In genomic region chr6:32018105-32018446, GRCm38 (mm10) we compare ENCODE assay signal across 8 mouse cellular contexts. TPM values are rescaled to one million over a fixed set of nuclear protein-coding genes. Genes with fewer than 3 reads are reported as not detected.
DNase-seq lines count a peak whose midpoint lies in the region; ATAC-seq and TF ChIP-seq lines count a peak whose summit lies in the region.
"Had no signal": no experiment of that assay in that cellular context is flagged by ENCODE, and none has a peak within 500 bp of the region (broad histone marks: within the 10 kb centered on the region; RNA-seq: fewer than 3 reads in every experiment).

No protein-coding gene starts in this region.

- H3K36me3 ChIP-seq in lung, embryonic 14.5 days (ENCODE audit: insufficient read depth): no peaks in the 10 kb centered on the region
- H3K36me3 ChIP-seq in heart, postnatal 0 days (replicated peaks; ENCODE audit: control insufficient read depth, insufficient read depth, low read length): no peaks in the 10 kb centered on the region
- H3K36me3 ChIP-seq in lung, postnatal 0 days (ENCODE audit: insufficient read depth, low read length): no peaks in the 10 kb centered on the region

- no peak overlapping the region for H3K9ac ChIP-seq in lung, embryonic 14.5 days
- H3K9ac ChIP-seq in heart, postnatal 0 days (replicated peaks; ENCODE audit: low read depth, low read length): no peak overlapping the region
- no peak overlapping the region for H3K9ac ChIP-seq in lung, postnatal 0 days (replicated peaks; ENCODE audit: low read depth)

- H3K4me2 ChIP-seq in lung, embryonic 14.5 days: no peak overlapping the region
- no peak overlapping the region for H3K4me2 ChIP-seq in heart, postnatal 0 days (ENCODE audit: low read depth, low read length)
- no peak overlapping the region for H3K4me2 ChIP-seq in lung, postnatal 0 days (replicated peaks; ENCODE audit: low read depth, low read length)

- H3K4me3 ChIP-seq in lung, embryonic 14.5 days (ENCODE audit: low read depth, low read length): no peak overlapping the region
- H3K4me3 ChIP-seq in lung, adult 2 months (replicated peaks; ENCODE audit: extremely low read depth, low read depth, low read length): no peak overlapping the region
- H3K4me3 ChIP-seq in heart, postnatal 0 days (ENCODE audit: low read depth, low read length): no peak overlapping the region
- H3K4me3 ChIP-seq in lung, postnatal 0 days (ENCODE audit: low read depth, low read length): no peak overlapping the region

- WGBS in lung, embryonic 14.5 days: 28% methylated on average over 5 of the region's 5 CpGs
- 38% methylated on average over 5 of the region's 5 CpGs for WGBS in lung, adult 2 months
- 7% methylated on average over 5 of the region's 5 CpGs for WGBS in heart, postnatal 0 days
- 43% methylated on average over 5 of the region's 5 CpGs for WGBS in lung, postnatal 0 days

- ATAC-seq in lung, embryonic 14.5 days (ENCODE audit: insufficient read depth): peak; percentile 91
- ATAC-seq in heart, postnatal 0 days (ENCODE audit: insufficient read depth, low read depth): peak; percentile 44; the same call in 1 of the 2 replicates
- ATAC-seq in lung, postnatal 0 days: peak; percentile 49

- no peaks in the 10 kb centered on the region for H3K27me3 ChIP-seq in lung, embryonic 14.5 days (ENCODE audit: insufficient read depth, low read length)
- H3K27me3 ChIP-seq in heart, postnatal 0 days (ENCODE audit: control insufficient read depth, insufficient read depth, low read length): no peaks in the 10 kb centered on the region
- no peaks in the 10 kb centered on the region for H3K27me3 ChIP-seq in lung, postnatal 0 days (replicated peaks; ENCODE audit: insufficient read depth, low read length)

- TF ChIP-seq CTCF in lung, embryonic 14.5 days (IDR thresholded peaks at IDR 0.05; ENCODE audit: low read depth): no peak
- TF ChIP-seq CTCF in lung, adult 2 months (IDR thresholded peaks at IDR 0.05; ENCODE audit: insufficient read depth, low read length): no peak
- no peak for TF ChIP-seq CTCF in heart, postnatal 0 days (IDR thresholded peaks at IDR 0.05; ENCODE audit: low read depth)
- TF ChIP-seq CTCF in lung, postnatal 0 days (IDR thresholded peaks at IDR 0.05): no peak

- H3K27ac ChIP-seq in lung, embryonic 14.5 days (ENCODE audit: low read depth): peak overlapping the region; percentile 67; the same call in 1 of the 2 replicates
- H3K27ac ChIP-seq in heart, postnatal 0 days (ENCODE audit: low read depth): no peak overlapping the region
- no peak overlapping the region for H3K27ac ChIP-seq in lung, postnatal 0 days (ENCODE audit: low read length)

- TF ChIP-seq POLR2A in lung, adult 2 months (IDR thresholded peaks at IDR 0.05; ENCODE audit: borderline replicate concordance, extremely low read depth, low read depth, low read length): no peak

- peak; percentile 94 for DNase-seq in lung, embryonic 14.5 days
- no peak for DNase-seq in lung, adult 2 months
- peak; percentile 70 for DNase-seq in cerebellum, adult 8-10 months
- peak; percentile 36 for DNase-seq in heart, postnatal 0 days (ENCODE audit: low spot score)
- DNase-seq in lung, postnatal 0 days (ENCODE audit: low spot score): peak; percentile 28
- no peak for DNase-seq in B cell, adult 2 months
- DNase-seq in spleen, adult 18-20 months: no peak

- peaks cover 11% of the 10 kb centered on the region; the same call in 1 of the 2 replicates for H3K4me1 ChIP-seq in lung, embryonic 14.5 days (ENCODE audit: insufficient read depth)
- H3K4me1 ChIP-seq in lung, adult 2 months (ENCODE audit: control insufficient read depth, insufficient read depth, low read length): no peaks in the 10 kb centered on the region
- H3K4me1 ChIP-seq in heart, postnatal 0 days (ENCODE audit: control insufficient read depth, insufficient read depth): peaks cover 17% of the 10 kb centered on the region
- H3K4me1 ChIP-seq in lung, postnatal 0 days (ENCODE audit: insufficient read depth, low read depth, low read length): peaks cover 2% of the 10 kb centered on the region; the same call in 1 of the 2 replicates

- no peaks in the 10 kb centered on the region for H3K9me3 ChIP-seq in lung, embryonic 14.5 days (ENCODE audit: low read depth, low read length)
- no peaks in the 10 kb centered on the region for H3K9me3 ChIP-seq in heart, postnatal 0 days (replicated peaks; ENCODE audit: control insufficient read depth, low read length)
- H3K9me3 ChIP-seq in lung, postnatal 0 days (ENCODE audit: low read length): no peaks in the 10 kb centered on the region

- no peak for TF ChIP-seq EP300 in heart, postnatal 0 days (IDR thresholded peaks at IDR 0.05; ENCODE audit: low read depth)
- TF ChIP-seq EP300 in lung, postnatal 0 days (IDR thresholded peaks at IDR 0.05): no peak

RNA-seq across cellular contexts. Expression of gene 1700012A03Rik, which starts 32.0 kb away (rescaled TPM):
- polyA plus RNA-seq in lung, embryonic 14.5 days (2014; fragmentation: Nextera tagmentation; extraction: Ambion mirVana): not detected in 2 replicates
- not detected in 2 replicates for polyA plus RNA-seq in lung, adult 2 months (2012; rRNA removed)
- not detected in 2 replicates for total RNA-seq in heart, postnatal 0 days (2014; rRNA removed; ENCODE audit: low replicate concordance)
- polyA plus RNA-seq in heart, postnatal 0 days (2015; fragmentation: Nextera tagmentation; extraction: Ambion mirVana): not detected in 2 replicates
- not detected in 2 replicates for polyA plus RNA-seq in lung, postnatal 0 days (2015; fragmentation: Nextera tagmentation; extraction: Ambion mirVana)
- polyA plus RNA-seq: stomach, embryonic 14.5 days had no signal

Comparison
In these comparisons a context has a peak if more than half of its experiments do, and no peak if none do; other contexts are left out.
1. DNase-seq: peak in lung, embryonic 14.5 days (single experiment), cerebellum, adult 8-10 months (single experiment), heart, postnatal 0 days (single experiment) and lung, postnatal 0 days (single experiment); none in lung, adult 2 months (single experiment), B cell, adult 2 months (0 of 2) and spleen, adult 18-20 months (0 of 2).
2. Peak in every context shown above with its lines, with median percentiles within 50 percentile points of each other: ATAC-seq.